Mouse (Mus musculus) heart, embryonic 13.5 days (tissue): ENCODE measurements around the gene Cacnb1. TPM values are rescaled to one million over a fixed set of nuclear protein-coding genes. Genes with fewer than 3 reads are reported as not detected.

Experiments used
- ATAC-seq: fragments of 200-750 bp; cut with Nextera tagmentation; 2 replicates; pipeline ENCODE4 v1.8.0; 2017; ENCODE audit warnings: moderate TSS enrichment; ENCODE audit not compliant: insufficient number of reproducible peaks, low FRiP score, low TSS enrichment; ENCODE audit errors: extremely low read depth
- H3K27ac ChIP-seq: fragments of 300-500 bp; sonication (generic); replicated peaks from 2 replicates; pipeline ENCODE4 v1.5.1; 2015; ENCODE audit warnings: moderate library complexity, mild to moderate bottlenecking, inconsistent platforms
- H3K27me3 ChIP-seq: fragments of 300-500 bp; sonication (generic); replicated peaks from 2 replicates; pipeline ENCODE4 v1.6.1; 2015; ENCODE audit warnings: mild to moderate bottlenecking, inconsistent platforms
- H3K36me3 ChIP-seq: fragments of 300-500 bp; sonication (generic); 2 replicates; pipeline ENCODE4 v1.6.1; 2015; ENCODE audit warnings: mild to moderate bottlenecking, inconsistent platforms
- H3K4me1 ChIP-seq: fragments of 300-500 bp; sonication (generic); 2 replicates; pipeline ENCODE4 v1.6.1; 2015; ENCODE audit warnings: inconsistent platforms
- H3K4me2 ChIP-seq: fragments of 300-500 bp; sonication (generic); 2 replicates; pipeline ENCODE4 v1.6.1; 2015; ENCODE audit warnings: inconsistent platforms, mild to moderate bottlenecking, moderate library complexity
- H3K4me3 ChIP-seq: fragments of 300-500 bp; sonication (generic); 2 replicates; pipeline ENCODE4 v1.5.1; 2015; ENCODE audit warnings: moderate library complexity, mild to moderate bottlenecking, inconsistent platforms
- H3K9ac ChIP-seq: fragments of 300-500 bp; sonication (generic); 2 replicates; pipeline ENCODE4 v1.6.1; 2015; ENCODE audit warnings: inconsistent platforms, mild to moderate bottlenecking, moderate library complexity
- H3K9me3 ChIP-seq: fragments of 300-500 bp; sonication (generic); 2 replicates; pipeline ENCODE4 v1.6.1; 2016; ENCODE audit warnings: inconsistent platforms
- WGBS: fragments of 180-500 bp; shearing (Covaris S2); methylation state at CpG from one replicate; pipeline ENCODE4 v1.1.7; 2015; ENCODE audit warnings: mixed read lengths; 5-methylcytosine and 5-hydroxymethylcytosine counted together
- polyA plus RNA-seq: library from polyadenylated mRNA; unstranded; fragments of >200 nt; fragmentation: Nextera tagmentation; extraction: Ambion mirVana; gene quantifications from 2 replicates; pipeline ENCODE4 v1.2.1, GENCODE M21; 2015

The Cacnb1 gene
- polyA plus RNA-seq, 1 experiment from 2014 or later = 6.0 TPM

GRCm38 (mm10) chr11:98037871-98038270 lies 15.0 kb upstream of the Cacnb1 start:
- Histone ChIP-seq H3K4me2 (no peak overlapping the region), H3K4me1 (peaks cover 16% of the 10 kb centered on the region), H3K36me3 (no peaks in the 10 kb centered on the region), H3K27me3 (peaks cover 31% of the 10 kb centered on the region), H3K4me3 (no peak overlapping the region), H3K9me3 (no peaks in the 10 kb centered on the region), H3K27ac (no peak overlapping the region), H3K9ac (no peak overlapping the region)
- 61% methylated on average over 14 of the region's 14 CpGs for WGBS
- no peak for ATAC-seq

- ATAC-seq = peak; percentile 39; the same call in 1 of the 2 replicates
- H3K4me3 ChIP-seq = peak overlapping the region; percentile 48
- no peak overlapping the region for H3K27ac ChIP-seq
- WGBS = under 1% methylated on average over 27 of the region's 27 CpGs
- peaks cover 22% of the 10 kb centered on the region for H3K4me1 ChIP-seq
- no peaks in the 10 kb centered on the region for H3K9me3 ChIP-seq
- H3K27me3 ChIP-seq = peaks cover 31% of the 10 kb centered on the region
- H3K36me3 ChIP-seq = peaks cover 4% of the 10 kb centered on the region
- H3K9ac ChIP-seq = peak overlapping the region; percentile 74
- H3K4me2 ChIP-seq = peak overlapping the region; percentile 79
Observed at GRCm38 (mm10) chr11:98035977-98036377, 13.1 kb upstream of the Cacnb1 start.

GRCm38 (mm10) chr11:98034840-98035239 lies 12.0 kb upstream of the Cacnb1 start:
- Histone ChIP-seq H3K27ac (no peak overlapping the region), H3K9ac (0 out of 2 replicates have a peak overlapping the region, but pooled peaks have one; percentile 14), H3K4me1 (peaks cover 22% of the 10 kb centered on the region), H3K4me2 (no peak overlapping the region), H3K9me3 (no peaks in the 10 kb centered on the region), H3K4me3 (no peak overlapping the region), H3K27me3 (peaks cover 31% of the 10 kb centered on the region), H3K36me3 (peaks cover 16% of the 10 kb centered on the region)
- WGBS = 52% methylated on average over 4 of the region's 4 CpGs
- ATAC-seq = no peak

GRCm38 (mm10) chr11:98034061-98034460 lies 11.2 kb upstream of the Cacnb1 start:
- Histone ChIP-seq H3K9me3 (no peaks in the 10 kb centered on the region), H3K27ac (no peak overlapping the region), H3K36me3 (peaks cover 24% of the 10 kb centered on the region), H3K4me1 (peaks cover 22% of the 10 kb centered on the region), H3K27me3 (peaks cover 31% of the 10 kb centered on the region), H3K9ac (no peak overlapping the region), H3K4me3 (no peak overlapping the region), H3K4me2 (no peak overlapping the region)
- 84% methylated on average over 5 of the region's 5 CpGs for WGBS
- no peak for ATAC-seq

GRCm38 (mm10) chr11:98031443-98031770 lies 8.6 kb upstream of the Cacnb1 start:
- H3K36me3 ChIP-seq = peaks cover 36% of the 10 kb centered on the region
- 4% methylated on average over 5 of the region's 5 CpGs for WGBS
- H3K4me3 ChIP-seq = no peak overlapping the region
- peaks cover 31% of the 10 kb centered on the region for H3K4me1 ChIP-seq
- H3K9me3 ChIP-seq = no peaks in the 10 kb centered on the region
- no peak overlapping the region for H3K4me2 ChIP-seq
- H3K27me3 ChIP-seq = peaks cover 14% of the 10 kb centered on the region
- H3K27ac ChIP-seq = peak overlapping the region; percentile 16; the same call in 1 of the 2 replicates
- H3K9ac ChIP-seq = no peak overlapping the region
- no peak for ATAC-seq

GRCm38 (mm10) chr11:98030701-98031442 lies 8.0 kb upstream of the Cacnb1 start:
- Histone ChIP-seq H3K27me3 (peaks cover 11% of the 10 kb centered on the region; the same call in 1 of the 2 replicates), H3K9ac (no peak overlapping the region), H3K4me2 (no peak overlapping the region), H3K4me1 (peaks cover 29% of the 10 kb centered on the region), H3K36me3 (peaks cover 36% of the 10 kb centered on the region), H3K27ac (peak overlapping the region; percentile 16; the same call in 1 of the 2 replicates), H3K4me3 (no peak overlapping the region), H3K9me3 (no peaks in the 10 kb centered on the region)
- WGBS = 56% methylated on average over 5 of the region's 5 CpGs
- no peak for ATAC-seq

- H3K4me3 ChIP-seq = peak overlapping the region; percentile 94
- H3K4me2 ChIP-seq = peak overlapping the region; percentile 98
- ATAC-seq = no peak
- peak overlapping the region; percentile 99 for H3K9ac ChIP-seq
- H3K36me3 ChIP-seq = peaks cover 36% of the 10 kb centered on the region
- peaks cover 28% of the 10 kb centered on the region for H3K4me1 ChIP-seq
- H3K9me3 ChIP-seq = no peaks in the 10 kb centered on the region
- no peaks in the 10 kb centered on the region for H3K27me3 ChIP-seq
- H3K27ac ChIP-seq = no peak overlapping the region
- WGBS = 15% methylated on average over 7 of the region's 7 CpGs
Observed at GRCm38 (mm10) chr11:98027785-98028184, 5.0 kb upstream of the Cacnb1 start.

- H3K27ac ChIP-seq = peak overlapping the region; percentile 94
- peaks cover 36% of the 10 kb centered on the region for H3K36me3 ChIP-seq
- no peak for ATAC-seq
Observed at GRCm38 (mm10) chr11:98027297-98027688, 4.5 kb upstream of the Cacnb1 start.

GRCm38 (mm10) chr11:98026570-98027296 lies 3.9 kb upstream of the Cacnb1 start, which contains the start of gene Rpl19:
Gene Rpl19, plus strand, starts transcription at chr11:98026710.
- no peaks in the 10 kb centered on the region for H3K27me3 ChIP-seq
- peaks cover 36% of the 10 kb centered on the region for H3K36me3 ChIP-seq
- ATAC-seq = peak; percentile 83
- peak within 1 kb of the TSS; percentile 98 for H3K4me2 ChIP-seq
- WGBS = under 1% methylated on average over 61 of the region's 69 CpGs
- H3K9ac ChIP-seq = peak within 1 kb of the TSS; percentile 99
- H3K27ac ChIP-seq = peak within 1 kb of the TSS; percentile 94
- peaks cover 28% of the 10 kb centered on the region for H3K4me1 ChIP-seq
- peak within 1 kb of the TSS; percentile 94 for H3K4me3 ChIP-seq
- H3K9me3 ChIP-seq = no peaks in the 10 kb centered on the region

More at GRCm38 (mm10) chr11:98027297-98027688, 4.5 kb upstream of the Cacnb1 start:
- Histone ChIP-seq H3K4me1 (peaks cover 28% of the 10 kb centered on the region), H3K27me3 (no peaks in the 10 kb centered on the region), H3K4me2 (peak overlapping the region; percentile 98), H3K4me3 (peak overlapping the region; percentile 94), H3K9ac (peak overlapping the region; percentile 99), H3K9me3 (no peaks in the 10 kb centered on the region)
- 0% methylated on average over 18 of the region's 18 CpGs for WGBS

GRCm38 (mm10) chr11:98026248-98026569 lies 3.4 kb upstream of the Cacnb1 start:
- 7% methylated on average over 15 of the region's 15 CpGs for WGBS
- H3K4me1 ChIP-seq = peaks cover 32% of the 10 kb centered on the region
- H3K27me3 ChIP-seq = no peaks in the 10 kb centered on the region
- peak overlapping the region; percentile 94 for H3K4me3 ChIP-seq
- H3K4me2 ChIP-seq = peak overlapping the region; percentile 98
- peak overlapping the region; percentile 99 for H3K9ac ChIP-seq
- peak overlapping the region; percentile 94 for H3K27ac ChIP-seq
- no peaks in the 10 kb centered on the region for H3K9me3 ChIP-seq
- H3K36me3 ChIP-seq = peaks cover 33% of the 10 kb centered on the region
- ATAC-seq = no peak

GRCm38 (mm10) chr11:98024516-98024915 lies 1.7 kb upstream of the Cacnb1 start:
- Histone ChIP-seq H3K4me1 (peaks cover 46% of the 10 kb centered on the region), H3K9me3 (no peaks in the 10 kb centered on the region), H3K4me2 (no peak overlapping the region), H3K27ac (no peak overlapping the region), H3K9ac (no peak overlapping the region), H3K4me3 (no peak overlapping the region), H3K27me3 (peaks cover 10% of the 10 kb centered on the region), H3K36me3 (peaks cover 17% of the 10 kb centered on the region)
- 90% methylated on average over 3 of the region's 3 CpGs for WGBS
- ATAC-seq = no peak
